Mouse (Mus musculus) ES-E14 (cell line): ENCODE results near the gene Pgp.

ENCODE experiments used
- MAFK ChIP-seq: IDR thresholded peaks from 2 replicates; pipeline ENCODE4 v1.6.1; 2014; ENCODE audit warnings: mild to moderate bottlenecking, low read depth, low read length, inconsistent platforms; ENCODE audit not compliant: insufficient read depth
- ZC3H11A ChIP-seq: IDR thresholded peaks from 2 replicates; pipeline ENCODE4 v1.6.1; 2012; ENCODE audit warnings: low read depth, mild to moderate bottlenecking, inconsistent platforms, low read length, borderline replicate concordance

DNA sequence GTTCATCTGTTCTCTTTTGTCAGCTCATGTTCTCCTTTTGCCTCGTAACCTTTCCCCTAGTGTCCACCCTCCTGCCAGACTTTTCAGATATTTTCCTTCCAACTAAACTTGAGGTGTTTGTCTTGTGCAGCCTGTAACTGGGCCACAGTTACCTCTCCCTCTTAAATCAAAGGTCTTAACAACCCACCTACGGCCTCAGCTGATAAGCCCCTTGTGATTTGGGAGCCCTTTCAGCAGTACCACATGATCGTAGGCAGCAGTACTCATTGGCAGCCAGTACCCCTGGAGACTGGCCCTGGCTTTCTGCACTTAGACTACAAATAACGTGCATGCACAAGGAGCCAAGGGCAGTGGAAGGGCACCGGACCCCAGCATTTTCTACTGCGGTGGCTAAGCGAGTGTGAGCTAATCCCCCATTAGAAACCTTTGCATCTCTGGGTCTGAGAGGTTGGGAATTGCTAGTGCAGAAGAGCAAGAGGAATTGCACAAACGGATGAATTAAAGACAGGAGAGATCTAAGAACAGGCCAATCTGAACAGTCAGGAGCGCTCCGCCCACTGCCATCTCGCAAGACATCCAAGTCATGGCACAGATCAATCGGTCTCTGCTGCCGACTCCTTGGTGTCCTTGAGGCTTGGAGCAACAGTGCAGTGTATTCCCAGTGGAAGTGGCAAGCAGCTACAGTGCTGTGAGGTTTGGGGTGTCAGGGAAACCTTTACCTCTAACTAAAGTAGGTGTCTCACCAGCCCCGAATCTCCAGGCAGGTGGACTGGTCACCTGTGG is 40.8 kb upstream of the Pgp start:
- TF ChIP-seq MAFK = no peak
- no peak for TF ChIP-seq ZC3H11A
